Mouse (Mus musculus): Measurements from ENCODE around the gene Gm13889.

- TF ChIP-seq EP300 (IDR thresholded peaks at IDR 0.05; ENCODE audit: low read depth), result no peak
- no peak for TF ChIP-seq CTCF (IDR thresholded peaks at IDR 0.05; ENCODE audit: low read depth)
These were observed 2.0 kb downstream of the Gm13889 start for GRCm38 (mm10) chr2:93954781-93955578.

Data from heart, postnatal 0 days (tissue).